Mouse (Mus musculus): ENCODE data around the gene Magi2. TPM values are rescaled to one million over a fixed set of nuclear protein-coding genes. Genes with fewer than 3 reads are reported as not detected.

Magi2 gene
- 1.9 and 2.2 TPM in 2 replicates for polyA plus RNA-seq (2015; fragmentation: Nextera tagmentation; extraction: Ambion mirVana)

- WGBS, result under 1% methylated on average over 20 of the region's 26 CpGs
- H3K27ac ChIP-seq (ENCODE audit: low read length), result no peak within 1 kb of the TSS; the same call in 1 of the 2 replicates
- DNase-seq (ENCODE audit: low spot score) (no peak), ATAC-seq (no peak)
- H3K9ac ChIP-seq (replicated peaks; ENCODE audit: low read depth), result no peak within 1 kb of the TSS
- no peaks in the 10 kb centered on the region for H3K27me3 ChIP-seq (replicated peaks; ENCODE audit: insufficient read depth, low read length)
- H3K4me2 ChIP-seq (replicated peaks; ENCODE audit: low read depth, low read length), result peak within 1 kb of the TSS; percentile 70
- no peaks in the 10 kb centered on the region for H3K36me3 ChIP-seq (ENCODE audit: insufficient read depth, low read length)
- H3K9me3 ChIP-seq (ENCODE audit: low read length), result no peaks in the 10 kb centered on the region
- no peak for TF ChIP-seq EP300 (IDR thresholded peaks at IDR 0.05)
- TF ChIP-seq CTCF (IDR thresholded peaks at IDR 0.05), result no peak
- H3K4me3 ChIP-seq (ENCODE audit: low read depth, low read length), result peak within 1 kb of the TSS; percentile 59
- no peaks in the 10 kb centered on the region; the same call in 1 of the 2 replicates for H3K4me1 ChIP-seq (ENCODE audit: insufficient read depth, low read depth, low read length)
Observed at GRCm38 (mm10) chr5:19226866-19227243, at the start of gene Magi2. Magi2 (plus strand) TSS chr5:19227036.

GRCm38 (mm10) chr5:19178594-19178993, 48.2 kb upstream of the Magi2 start:
- H3K27me3 ChIP-seq (replicated peaks; ENCODE audit: insufficient read depth, low read length), result no peaks in the 10 kb centered on the region
- H3K9me3 ChIP-seq (ENCODE audit: low read length), result no peaks in the 10 kb centered on the region
- no peaks in the 10 kb centered on the region for H3K36me3 ChIP-seq (ENCODE audit: insufficient read depth, low read length)
- H3K9ac ChIP-seq (replicated peaks; ENCODE audit: low read depth), result no peak overlapping the region
- H3K4me3 ChIP-seq (ENCODE audit: low read depth, low read length), result no peak overlapping the region
- no peaks in the 10 kb centered on the region for H3K4me1 ChIP-seq (ENCODE audit: insufficient read depth, low read depth, low read length)
- H3K27ac ChIP-seq (ENCODE audit: low read length), result no peak overlapping the region
- H3K4me2 ChIP-seq (replicated peaks; ENCODE audit: low read depth, low read length), result no peak overlapping the region
- 68% methylated on average over 6 of the region's 6 CpGs for WGBS
- ATAC-seq (no peak), DNase-seq (ENCODE audit: low spot score) (no peak)
- TF ChIP-seq EP300 (IDR thresholded peaks at IDR 0.05) (no peak), CTCF (IDR thresholded peaks at IDR 0.05) (no peak)

GRCm38 (mm10) chr5:19186175-19186574, 40.7 kb upstream of the Magi2 start:
- H3K27me3 ChIP-seq (replicated peaks; ENCODE audit: insufficient read depth, low read length), result no peaks in the 10 kb centered on the region
- no peak for ATAC-seq
- WGBS, result 87% methylated on average over 2 of the region's 2 CpGs
- no peaks in the 10 kb centered on the region for H3K4me1 ChIP-seq (ENCODE audit: insufficient read depth, low read depth, low read length)
- no peak overlapping the region for H3K4me2 ChIP-seq (replicated peaks; ENCODE audit: low read depth, low read length)
- no peak overlapping the region for H3K4me3 ChIP-seq (ENCODE audit: low read depth, low read length)
- no peak overlapping the region for H3K27ac ChIP-seq (ENCODE audit: low read length)
- no peak overlapping the region for H3K9ac ChIP-seq (replicated peaks; ENCODE audit: low read depth)
- DNase-seq (ENCODE audit: low spot score), result no peak
- no peaks in the 10 kb centered on the region for H3K9me3 ChIP-seq (ENCODE audit: low read length)
- no peaks in the 10 kb centered on the region for H3K36me3 ChIP-seq (ENCODE audit: insufficient read depth, low read length)
- TF ChIP-seq EP300 (IDR thresholded peaks at IDR 0.05), result no peak
- no peak for TF ChIP-seq CTCF (IDR thresholded peaks at IDR 0.05)

GRCm38 (mm10) chr5:19211665-19212064, 15.2 kb upstream of the Magi2 start:
- H3K4me1 ChIP-seq (ENCODE audit: insufficient read depth, low read depth, low read length), result no peaks in the 10 kb centered on the region
- H3K4me3 ChIP-seq (ENCODE audit: low read depth, low read length), result no peak overlapping the region
- H3K27me3 ChIP-seq (replicated peaks; ENCODE audit: insufficient read depth, low read length), result no peaks in the 10 kb centered on the region
- H3K36me3 ChIP-seq (ENCODE audit: insufficient read depth, low read length), result no peaks in the 10 kb centered on the region
- no peaks in the 10 kb centered on the region for H3K9me3 ChIP-seq (ENCODE audit: low read length)
- no peak overlapping the region for H3K27ac ChIP-seq (ENCODE audit: low read length)
- DNase-seq (ENCODE audit: low spot score), result no peak
- H3K4me2 ChIP-seq (replicated peaks; ENCODE audit: low read depth, low read length), result no peak overlapping the region
- no peak for ATAC-seq
- TF ChIP-seq EP300 (IDR thresholded peaks at IDR 0.05) (no peak), CTCF (IDR thresholded peaks at IDR 0.05) (no peak)
- WGBS, result 82% methylated on average over 3 of the region's 3 CpGs
- no peak overlapping the region for H3K9ac ChIP-seq (replicated peaks; ENCODE audit: low read depth)

- H3K9me3 ChIP-seq (ENCODE audit: low read length), result no peaks in the 10 kb centered on the region
- H3K27ac ChIP-seq (ENCODE audit: low read length), result no peak overlapping the region; the same call in 1 of the 2 replicates
- H3K4me3 ChIP-seq (ENCODE audit: low read depth, low read length), result peak overlapping the region; percentile 59
- no peaks in the 10 kb centered on the region for H3K27me3 ChIP-seq (replicated peaks; ENCODE audit: insufficient read depth, low read length)
- H3K4me2 ChIP-seq (replicated peaks; ENCODE audit: low read depth, low read length), result peak overlapping the region; percentile 70
- no peak for TF ChIP-seq CTCF (IDR thresholded peaks at IDR 0.05)
- TF ChIP-seq EP300 (IDR thresholded peaks at IDR 0.05), result no peak
- DNase-seq (ENCODE audit: low spot score), result peak; percentile 76
- no peaks in the 10 kb centered on the region; the same call in 1 of the 2 replicates for H3K4me1 ChIP-seq (ENCODE audit: insufficient read depth, low read depth, low read length)
- H3K9ac ChIP-seq (replicated peaks; ENCODE audit: low read depth), result no peak overlapping the region
- ATAC-seq, result peak; percentile 94
- H3K36me3 ChIP-seq (ENCODE audit: insufficient read depth, low read length), result no peaks in the 10 kb centered on the region
- 3% methylated on average over 30 of the region's 51 CpGs for WGBS
Observed at GRCm38 (mm10) chr5:19226144-19226865, 531 bp upstream of the Magi2 start.

GRCm38 (mm10) chr5:19227281-19227680, 445 bp downstream of the Magi2 start:
- H3K9me3 ChIP-seq (ENCODE audit: low read length), result no peaks in the 10 kb centered on the region
- H3K4me2 ChIP-seq (replicated peaks; ENCODE audit: low read depth, low read length), result peak overlapping the region; percentile 70
- H3K9ac ChIP-seq (replicated peaks; ENCODE audit: low read depth), result no peak overlapping the region
- H3K27me3 ChIP-seq (replicated peaks; ENCODE audit: insufficient read depth, low read length), result no peaks in the 10 kb centered on the region
- no peaks in the 10 kb centered on the region for H3K36me3 ChIP-seq (ENCODE audit: insufficient read depth, low read length)
- H3K27ac ChIP-seq (ENCODE audit: low read length), result no peak overlapping the region
- ATAC-seq (no peak), DNase-seq (ENCODE audit: low spot score) (peak; percentile 4)
- under 1% methylated on average over 21 of the region's 21 CpGs for WGBS
- H3K4me1 ChIP-seq (ENCODE audit: insufficient read depth, low read depth, low read length), result no peaks in the 10 kb centered on the region; the same call in 1 of the 2 replicates
- peak overlapping the region; percentile 59 for H3K4me3 ChIP-seq (ENCODE audit: low read depth, low read length)
- TF ChIP-seq CTCF (IDR thresholded peaks at IDR 0.05) (no peak), EP300 (IDR thresholded peaks at IDR 0.05) (no peak)

Measured in lung, postnatal 0 days (tissue).